Mouse (Mus musculus): ENCODE results near the gene Olfr765.
A peak's percentile ranks its signal among the peaks of the same experiment; 100 is the strongest.
"Not testable (repeated sequence)": the region's sequence is repeated elsewhere in the genome, so short reads cannot be mapped to it uniquely, and the experiment has no call there.

Olfr765 gene

GRCm38 (mm10) chr10:129049898-129050297 is at the start of gene Olfr765:
TSS of gene Olfr765 (minus strand) at chr10:129049998.
- DNase-seq (ENCODE audit: extremely low spot score), result not testable (repeated sequence)

DNA sequence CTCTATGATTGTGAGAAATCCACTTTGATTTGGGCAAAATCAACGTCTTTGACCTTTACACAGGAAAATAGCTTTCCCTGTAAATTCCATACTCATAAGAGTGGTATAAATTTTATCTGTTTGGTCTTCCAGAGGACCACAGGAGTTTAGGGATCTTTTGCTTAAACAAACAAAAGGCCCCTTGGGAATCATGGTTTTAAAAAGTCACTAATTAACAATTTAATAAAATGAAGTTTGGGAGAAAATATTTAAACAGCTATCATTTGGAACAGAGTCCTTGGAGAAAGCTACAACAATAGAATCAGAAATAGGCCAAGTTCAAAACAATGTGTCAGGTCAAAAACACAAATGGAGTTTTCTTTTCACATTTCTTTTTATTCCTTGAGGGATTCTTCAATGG is 49.5 kb upstream of the Olfr765 start, which contains the start of gene Olfr768:
Gene Olfr768 (minus strand): TSS at position 101 of the 400 bp plus-strand sequence.
- DNase-seq (ENCODE audit: extremely low spot score), result no peak

- not testable (repeated sequence) for DNase-seq (ENCODE audit: extremely low spot score)
Observed at GRCm38 (mm10) chr10:129082810-129083209, 33.0 kb upstream of the Olfr765 start, which contains the start of gene Olfr767. TSS of gene Olfr767 (minus strand) at chr10:129082910.

DNA sequence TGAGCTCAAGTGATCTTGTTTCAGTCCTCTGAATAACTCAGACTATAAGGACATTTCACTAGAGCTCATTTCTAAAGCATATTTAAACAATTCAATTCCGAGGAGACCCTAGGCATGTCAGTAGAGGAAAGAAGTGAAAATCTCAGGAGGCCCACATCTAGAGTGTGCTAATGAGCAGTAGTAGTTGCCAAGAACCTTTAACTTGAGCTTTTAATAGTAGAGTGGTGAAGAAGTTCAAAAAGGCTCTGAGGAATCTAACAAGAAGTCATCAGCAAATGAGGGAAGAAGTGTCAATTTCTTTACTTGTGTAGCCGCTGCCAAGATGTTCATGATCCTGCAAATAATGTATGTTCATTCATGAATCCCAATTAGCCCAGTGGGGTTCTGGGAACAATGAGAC is 19.1 kb upstream of the Olfr765 start, which contains the start of gene Olfr766-ps1:
Gene Olfr766-ps1 (minus strand): TSS at position 101 of the 400 bp plus-strand sequence.
- DNase-seq (ENCODE audit: extremely low spot score), result no peak

- no peak for DNase-seq (ENCODE audit: extremely low spot score)
Observed at GRCm38 (mm10) chr10:129039796-129040195, 10.0 kb downstream of the Olfr765 start, which contains the start of gene Olfr764-ps1. TSS of gene Olfr764-ps1 (minus strand) at chr10:129039896.

GRCm38 (mm10) chr10:129028343-129028742 is 21.5 kb downstream of the Olfr765 start:
- no peak for DNase-seq (ENCODE audit: extremely low spot score)

- peak; percentile 54 for DNase-seq (ENCODE audit: extremely low spot score)
Observed at GRCm38 (mm10) chr10:129026018-129026662, 23.7 kb downstream of the Olfr765 start.

DNA sequence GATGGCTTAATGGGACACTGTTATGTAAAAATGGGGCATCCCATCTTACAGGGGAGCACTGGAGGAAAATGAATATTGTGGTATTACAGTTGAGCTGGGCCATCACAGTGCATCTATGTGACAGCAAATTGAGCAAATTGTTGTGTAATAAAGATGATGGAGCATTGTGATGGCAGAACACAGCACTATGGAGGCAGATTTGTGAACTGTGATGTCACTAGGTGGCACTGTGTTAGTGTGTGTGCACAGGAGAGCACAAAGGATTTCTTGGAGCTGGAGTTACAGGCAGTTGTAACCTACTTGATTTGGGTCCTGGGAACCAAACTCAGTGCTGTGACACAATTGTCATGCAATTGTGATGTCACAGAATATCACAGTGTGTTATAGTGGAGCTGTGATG is 26.5 kb downstream of the Olfr765 start:
- DNase-seq (ENCODE audit: extremely low spot score), result no peak

- DNase-seq (ENCODE audit: extremely low spot score), result no peak
Observed at GRCm38 (mm10) chr10:129014477-129014876, 35.3 kb downstream of the Olfr765 start.

DNA sequence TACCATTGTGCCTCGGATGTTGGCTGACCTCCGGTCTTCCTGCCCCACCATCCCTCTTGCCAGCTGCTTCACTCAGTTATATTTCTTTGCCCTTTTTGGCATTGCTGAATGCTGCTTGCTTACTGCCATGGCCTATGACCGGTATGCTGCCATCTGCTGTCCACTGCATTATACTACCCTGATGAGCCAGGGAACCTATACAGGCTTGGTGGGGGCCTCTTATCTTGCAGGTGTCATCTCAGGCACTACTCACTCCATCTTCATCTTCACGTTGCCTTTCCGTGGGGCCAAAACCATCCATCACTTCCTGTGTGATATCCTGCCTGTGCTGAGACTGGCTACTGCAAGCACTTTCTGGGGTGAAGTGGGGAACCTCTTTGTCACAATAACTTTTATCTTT is 38.3 kb downstream of the Olfr765 start:
- DNase-seq (ENCODE audit: extremely low spot score), result not testable (repeated sequence)

- no peak for DNase-seq (ENCODE audit: extremely low spot score)
Observed at GRCm38 (mm10) chr10:129010288-129010841, 39.4 kb downstream of the Olfr765 start, which contains the start of gene Olfr763. TSS of gene Olfr763 (plus strand) at chr10:129010791.

DNA sequence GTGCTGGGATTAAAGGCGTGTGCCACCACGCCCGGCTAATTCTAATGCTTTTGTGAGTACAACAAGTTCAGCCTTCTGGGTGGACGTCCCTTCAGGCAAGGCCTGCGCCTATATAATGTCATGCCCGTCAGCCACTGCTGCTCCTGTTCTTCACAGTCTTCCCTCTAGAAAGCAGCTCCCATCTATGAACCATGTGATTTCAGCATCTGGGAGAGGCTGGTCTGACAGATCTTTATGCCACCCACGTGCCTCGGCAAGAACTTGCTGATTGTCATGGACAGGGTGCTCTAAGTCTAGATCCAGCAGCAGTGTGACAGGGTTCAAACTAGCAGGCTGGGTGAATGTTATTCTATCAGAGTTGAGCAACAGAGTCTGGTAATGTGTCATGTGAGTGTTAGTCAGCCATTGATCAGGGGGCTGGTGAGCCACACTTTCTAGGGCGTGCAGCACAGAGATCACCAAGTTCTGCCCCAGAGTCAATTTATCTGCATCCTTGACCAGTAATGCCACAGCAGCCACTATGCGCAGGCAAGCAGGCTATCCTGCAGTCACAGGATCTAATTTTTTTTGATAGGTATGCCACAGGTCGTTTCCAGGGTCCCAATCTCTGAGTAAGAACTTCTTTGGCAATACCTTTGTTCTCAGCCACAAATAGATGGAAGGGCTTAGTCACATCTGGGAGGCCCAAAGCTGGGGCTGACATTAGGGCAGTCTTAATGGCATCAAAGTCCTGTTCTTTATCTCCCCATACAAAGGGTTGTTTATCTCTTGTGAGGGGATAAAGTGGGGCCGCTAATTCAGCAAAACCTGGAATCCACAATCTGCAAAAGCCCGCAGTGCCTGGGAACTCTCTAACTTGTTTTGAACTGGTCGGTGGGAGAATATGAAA is 45.5 kb downstream of the Olfr765 start:
- no peak for DNase-seq (ENCODE audit: extremely low spot score)

DNA sequence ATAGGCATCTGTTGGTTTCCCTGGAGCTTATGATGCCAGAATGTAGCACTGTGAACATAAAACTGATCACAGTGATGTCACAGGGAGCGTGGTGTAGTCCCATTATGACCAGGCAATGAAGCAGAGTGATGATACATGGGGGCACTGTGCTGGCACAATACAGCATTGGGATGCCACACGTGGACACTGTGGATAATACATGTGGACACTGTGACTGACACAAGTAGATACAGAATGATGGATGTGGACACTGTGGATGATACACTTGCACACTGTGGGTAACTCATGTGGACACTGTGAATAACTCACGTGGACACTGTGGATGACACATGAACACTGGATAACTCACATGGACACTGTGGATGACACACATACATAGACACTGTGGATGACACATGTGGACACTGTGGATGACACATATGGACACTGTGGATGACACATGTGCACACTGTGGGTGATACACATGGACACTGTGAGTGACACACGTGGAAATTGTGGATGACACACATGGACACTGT is 53.2 kb downstream of the Olfr765 start:
- DNase-seq (ENCODE audit: extremely low spot score), result no peak

- DNase-seq (ENCODE audit: extremely low spot score), result no peak
Observed at GRCm38 (mm10) chr10:128995796-128996195, 54.0 kb downstream of the Olfr765 start.

Measured in embryo, embryonic 9.5 days (tissue).